Mouse (Mus musculus) MEL (cell line): ENCODE results near the gene Gcc2.
"Not testable (repeated sequence)": the region's sequence is repeated elsewhere in the genome, so short reads cannot be mapped to it uniquely, and the experiment has no call there.

Source experiments
- CTCF ChIP-seq, 3 experiments: IDR thresholded peaks in 2 of 3; conservative IDR thresholded peaks in 1 of 3; 2 replicates each; pipeline ENCODE4 v1.5.1; 2011 to 2012; ENCODE audit warnings: low read length in 3 of 3, low read depth in 2 of 3, mild to moderate bottlenecking in 2 of 3, improper control_type of control experiment in 1 of 3, inconsistent platforms in 1 of 3, mixed read lengths in 1 of 3, moderate library complexity in 1 of 3; ENCODE audit not compliant: control insufficient read depth in 1 of 3, insufficient read depth in 1 of 3, poor library complexity in 1 of 3, severe bottlenecking in 1 of 3
- GABPA ChIP-seq: IDR thresholded peaks from 2 replicates; pipeline ENCODE4 v1.6.1; 2012; ENCODE audit warnings: low read depth, mild to moderate bottlenecking, inconsistent platforms, low read length, improper control_type of control experiment, moderate library complexity
- MAFK ChIP-seq: IDR thresholded peaks from 2 replicates; pipeline ENCODE4 v1.6.1; 2011; ENCODE audit warnings: low read depth, mild to moderate bottlenecking, low read length, improper control_type of control experiment, borderline replicate concordance
- MAX ChIP-seq: IDR thresholded peaks from 2 replicates; pipeline ENCODE4 v1.6.1; 2011; ENCODE audit warnings: low read length, improper control_type of control experiment
- MEF2A ChIP-seq: IDR thresholded peaks from 2 replicates; pipeline ENCODE4 v1.6.1; 2014; ENCODE audit warnings: low read depth, mild to moderate bottlenecking, inconsistent platforms, low read length, improper control_type of control experiment; ENCODE audit not compliant: poor library complexity, insufficient replicate concordance, severe bottlenecking; ENCODE audit errors: extremely low read depth
- MXI1 ChIP-seq: IDR thresholded peaks from 2 replicates; pipeline ENCODE4 v1.6.1; 2011; ENCODE audit warnings: mild to moderate bottlenecking, low read depth, low read length, improper control_type of control experiment
- MYB ChIP-seq: IDR thresholded peaks from 2 replicates; pipeline ENCODE4 v1.6.1; 2011; ENCODE audit warnings: mild to moderate bottlenecking, low read depth, low read length, improper control_type of control experiment
- MYC ChIP-seq: IDR thresholded peaks from 2 replicates; pipeline ENCODE4 v1.6.1; 2011; ENCODE audit warnings: low read depth, mild to moderate bottlenecking, low read length, improper control_type of control experiment, moderate library complexity
- POLR2A ChIP-seq, 2 experiments: IDR thresholded peaks; 2 replicates each; pipeline ENCODE4 v1.6.1; 2011 to 2012; ENCODE audit warnings: low read length in 2 of 2, mild to moderate bottlenecking in 2 of 2, control low read depth in 1 of 2, improper control_type of control experiment in 1 of 2, low read depth in 1 of 2, moderate library complexity in 1 of 2; ENCODE audit not compliant: control insufficient read depth in 1 of 2, insufficient read depth in 1 of 2, poor library complexity in 1 of 2
- SIN3A ChIP-seq: IDR thresholded peaks from 2 replicates; pipeline ENCODE4 v1.6.1; 2012; ENCODE audit warnings: low read length, improper control_type of control experiment, inconsistent platforms
- TAL1 ChIP-seq: IDR thresholded peaks from 2 replicates; pipeline ENCODE4 v1.6.1; 2012; ENCODE audit warnings: mild to moderate bottlenecking, inconsistent platforms, low read length, moderate library complexity, mixed read lengths

- not testable (repeated sequence) for TF ChIP-seq MYB; GABPA; MEF2A; MXI1; MAX; TAL1; MYC; POLR2A (IDR thresholded peaks at IDR 0.05; ENCODE audit: control insufficient read depth in 1 of 2, insufficient read depth in 1 of 2, low read depth in 1 of 2, low read length in 2 of 2, poor library complexity in 1 of 2); CTCF (IDR thresholded peaks at IDR 0.05 in 2 of 3, conservative IDR thresholded peaks at IDR 0.05 in 1 of 3; ENCODE audit: control insufficient read depth in 1 of 3, insufficient read depth in 1 of 3, low read depth in 2 of 3, low read length in 3 of 3, poor library complexity in 1 of 3, severe bottlenecking in 1 of 3); SIN3A; MAFK
Observed at GRCm38 (mm10) chr10:58234985-58235384, 20.3 kb upstream of the Gcc2 start.
